Mouse (Mus musculus) lung, adult 2 months (tissue): ENCODE results near the gene Rap1gap.

Source experiments
- CTCF ChIP-seq: fragments of 200-500 bp; IDR thresholded peaks from 2 replicates; pipeline ENCODE4 v1.5.1; 2011; ENCODE audit warnings: mild to moderate bottlenecking, low read length, control low read depth; ENCODE audit not compliant: insufficient read depth
- POLR2A ChIP-seq: fragments of 200-500 bp; IDR thresholded peaks from 2 replicates; pipeline ENCODE4 v1.6.1; 2011; ENCODE audit warnings: low read depth, mild to moderate bottlenecking, control low read depth, low read length, borderline replicate concordance; ENCODE audit errors: extremely low read depth

DNA sequence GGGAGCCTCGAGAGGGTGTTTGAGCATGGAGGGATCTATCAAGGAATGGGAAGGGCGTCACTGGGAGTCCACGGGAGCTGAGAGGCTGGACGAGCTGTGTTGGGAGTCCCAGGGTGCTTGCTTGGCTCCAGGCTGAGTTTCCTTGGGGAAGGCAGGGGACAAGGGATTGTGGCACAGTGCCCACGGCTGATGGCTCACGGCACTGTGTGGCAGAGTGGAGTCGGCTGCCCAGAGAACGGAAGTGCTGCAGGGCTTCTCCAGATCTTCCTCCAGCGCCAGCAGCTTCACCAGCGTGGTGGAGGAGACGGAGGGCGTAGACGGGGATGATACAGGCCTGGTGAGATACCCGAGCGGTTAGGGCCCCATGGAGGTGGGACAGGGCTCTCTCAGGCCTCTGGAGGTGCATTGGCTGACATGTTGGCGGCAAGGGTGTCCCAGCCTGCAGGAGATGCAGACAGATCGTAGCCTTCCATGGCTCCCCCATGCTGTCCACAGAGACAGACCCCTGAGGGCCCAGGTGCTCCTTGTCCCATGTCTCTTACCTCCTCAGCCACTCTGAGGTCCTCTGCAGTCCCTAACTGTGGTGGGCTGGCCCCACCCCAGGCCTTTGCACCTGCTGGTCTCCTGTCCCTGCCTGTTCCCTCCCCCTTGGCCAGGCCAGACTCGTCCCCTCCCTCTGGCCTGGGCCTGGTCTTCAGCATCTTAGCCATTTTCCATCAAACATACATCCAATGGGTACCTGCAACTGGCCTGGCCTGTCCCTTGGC is 62.4 kb downstream of the Rap1gap start:
- TF ChIP-seq POLR2A: no peak
- TF ChIP-seq CTCF: no peak
